Mouse (Mus musculus): ENCODE data around the gene Prlr.

Gene Prlr

GRCm38 (mm10) chr15:10228636-10229035 is 51.6 kb downstream of the Prlr start:
- in situ Hi-C loops (cut with MboI; ENCODE audit: low sequenced_read_pairs), result no loop called here

GRCm38 (mm10) chr15:10235977-10236376 is 58.9 kb downstream of the Prlr start:
- in situ Hi-C loops (cut with MboI; ENCODE audit: low sequenced_read_pairs), result no loop called here

DNA sequence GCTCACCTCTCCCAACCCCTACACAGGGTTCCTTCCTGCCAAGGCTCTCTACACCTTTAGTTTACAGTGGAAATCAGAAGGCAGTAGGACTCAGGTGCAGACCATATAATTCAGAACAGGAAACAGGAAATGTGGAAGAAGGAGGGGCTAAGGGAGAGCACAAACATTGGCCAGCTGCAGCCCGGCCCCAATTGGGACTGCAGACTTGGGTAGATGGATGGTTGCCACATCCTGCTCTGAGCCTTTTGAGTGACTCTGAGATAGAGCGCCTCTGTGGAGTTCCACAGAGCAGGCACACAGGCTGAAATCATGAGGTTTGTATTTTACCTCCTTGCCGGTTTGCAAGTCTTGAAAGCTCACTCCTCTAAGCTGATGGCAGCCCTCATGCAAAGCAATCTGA is 59.8 kb downstream of the Prlr start:
- in situ Hi-C loops (cut with MboI; ENCODE audit: low sequenced_read_pairs), result no loop called here

GRCm38 (mm10) chr15:10238454-10238853 is 61.4 kb downstream of the Prlr start:
- in situ Hi-C loops (cut with MboI; ENCODE audit: low sequenced_read_pairs), result no loop called here

- in situ Hi-C loops (cut with MboI; ENCODE audit: low sequenced_read_pairs), result no loop called here
These were observed 63.3 kb downstream of the Prlr start for GRCm38 (mm10) chr15:10240228-10240795.

DNA sequence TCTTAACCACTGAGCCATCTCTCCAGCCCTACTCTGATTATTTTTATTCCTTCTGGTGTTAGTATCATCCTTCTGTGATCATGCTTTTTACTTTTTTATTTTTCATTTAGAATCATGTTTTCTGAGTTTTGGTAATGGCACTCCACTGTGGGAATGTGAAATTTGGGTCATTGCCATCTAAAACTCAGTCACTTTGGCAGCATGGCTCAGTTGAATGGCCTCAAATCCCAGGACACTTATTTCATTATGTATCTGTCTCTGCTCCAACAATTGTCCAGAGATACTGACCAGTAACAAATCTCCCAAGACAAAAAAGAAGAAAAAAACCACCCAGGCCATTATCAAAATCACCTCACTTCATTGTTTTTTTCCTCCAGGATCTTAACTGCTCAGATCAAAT is 65.2 kb downstream of the Prlr start:
- in situ Hi-C loops (cut with MboI; ENCODE audit: low sequenced_read_pairs), result no loop called here

DNA sequence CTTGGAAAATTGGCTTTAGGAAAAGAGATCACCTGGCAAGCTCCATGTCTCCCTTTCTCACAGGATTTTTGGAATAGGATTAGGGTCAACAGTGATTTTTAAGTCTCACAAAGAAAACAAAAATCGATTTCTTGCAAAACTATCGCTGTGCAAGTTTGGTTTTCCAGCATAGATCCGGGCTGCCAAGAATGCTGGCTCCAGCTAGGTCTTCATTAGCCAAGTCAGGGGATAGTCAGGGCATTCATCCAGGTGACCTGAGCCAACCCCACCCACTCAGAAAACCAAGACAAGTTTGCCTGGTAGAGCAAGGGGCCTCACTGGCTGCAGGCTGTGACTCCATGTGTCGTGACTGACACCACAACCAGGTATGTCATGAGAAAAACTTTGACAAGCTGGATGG is 72.2 kb downstream of the Prlr start:
- in situ Hi-C loops (cut with MboI; ENCODE audit: low sequenced_read_pairs), result no loop called here

DNA sequence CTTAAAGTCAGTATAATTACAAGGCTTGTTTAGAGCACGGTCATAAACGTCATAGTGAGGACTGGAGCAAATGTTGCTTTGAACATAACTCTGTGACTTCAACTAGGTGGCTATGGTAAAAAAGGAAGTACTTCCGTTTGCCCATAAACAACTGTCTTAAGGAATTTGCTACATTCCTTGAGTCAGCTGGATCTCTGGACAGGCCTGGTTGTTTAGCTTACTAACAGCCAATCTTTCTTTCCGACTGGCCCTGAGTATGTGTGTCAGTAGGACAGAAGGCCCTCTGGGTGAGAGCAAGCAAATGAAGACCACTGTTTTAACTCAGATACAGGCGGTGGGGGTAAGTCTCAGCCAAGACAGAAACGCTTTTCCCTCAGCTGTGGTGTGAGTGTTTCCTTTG is 73.7 kb downstream of the Prlr start:
- in situ Hi-C loops (cut with MboI; ENCODE audit: low sequenced_read_pairs), result no loop called here

DNA sequence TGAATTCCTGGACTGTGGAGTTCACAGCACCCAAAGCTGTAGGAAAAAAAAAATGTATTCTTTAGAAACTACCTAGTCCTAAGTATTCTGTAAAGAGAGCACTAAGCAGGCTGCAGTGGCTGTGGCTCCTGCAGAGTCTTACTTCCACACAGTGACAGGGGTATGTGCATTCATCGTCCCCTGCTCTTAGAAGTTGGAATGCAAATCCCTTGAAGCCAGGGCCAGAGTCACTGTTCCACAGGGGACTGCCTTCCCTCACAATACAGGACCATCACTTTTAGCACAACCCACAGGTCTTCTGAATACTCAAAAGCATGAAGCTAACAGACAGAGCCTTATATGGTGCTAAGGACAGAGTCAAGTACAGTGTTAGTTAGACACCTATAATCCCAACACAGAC is 75.5 kb downstream of the Prlr start:
- in situ Hi-C loops (cut with MboI; ENCODE audit: low sequenced_read_pairs), result no loop called here

- in situ Hi-C loops (cut with MboI; ENCODE audit: low sequenced_read_pairs), result no loop called here
These were observed 85.2 kb downstream of the Prlr start for GRCm38 (mm10) chr15:10262219-10262618.

- in situ Hi-C loops (cut with MboI; ENCODE audit: low sequenced_read_pairs), result no loop called here
These were observed 85.6 kb downstream of the Prlr start for GRCm38 (mm10) chr15:10262641-10263040.

DNA sequence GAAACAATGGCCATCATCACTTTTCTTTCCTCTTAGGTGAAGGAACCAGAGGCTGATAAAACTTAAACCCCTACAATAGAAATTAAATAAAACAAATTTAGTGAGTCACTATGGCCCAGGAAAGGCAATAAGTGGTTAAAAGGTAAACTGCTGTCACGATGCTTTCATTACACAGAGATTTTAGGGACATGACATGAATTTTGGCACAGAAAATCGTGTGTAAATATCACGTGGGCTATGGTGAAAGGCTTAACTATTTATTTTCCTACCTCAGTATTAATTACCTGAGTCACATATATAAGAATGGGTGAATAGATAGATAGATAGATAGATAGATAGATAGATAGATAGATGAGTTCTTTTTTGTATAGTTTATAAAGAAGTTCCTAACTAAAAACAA is 86.4 kb downstream of the Prlr start:
- in situ Hi-C loops (cut with MboI; ENCODE audit: low sequenced_read_pairs), result no loop called here

- in situ Hi-C loops (cut with MboI; ENCODE audit: low sequenced_read_pairs), result no loop called here
These were observed 87.8 kb downstream of the Prlr start for GRCm38 (mm10) chr15:10264885-10265284.

GRCm38 (mm10) chr15:10267251-10267650 is 90.2 kb downstream of the Prlr start:
- in situ Hi-C loops (cut with MboI; ENCODE audit: low sequenced_read_pairs), result no loop called here

DNA sequence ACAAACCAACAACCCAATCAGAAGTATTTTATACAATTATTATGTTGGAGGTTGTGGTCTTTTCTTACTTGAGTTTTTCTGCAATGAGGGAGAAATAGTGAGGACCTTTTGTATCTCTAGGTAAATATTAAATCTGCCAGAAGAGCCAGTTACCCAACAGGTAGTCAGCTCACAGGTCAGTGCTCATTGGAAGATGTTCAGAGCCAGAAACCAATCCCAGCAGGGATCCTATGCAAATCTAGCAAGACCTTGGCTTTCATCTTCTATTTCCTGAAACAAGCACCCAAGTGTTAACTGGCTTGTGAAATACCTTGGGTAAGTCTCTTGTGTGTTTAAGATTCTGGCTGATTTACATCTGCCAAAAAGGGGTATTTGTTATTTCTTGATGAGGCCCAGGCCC is 99.3 kb downstream of the Prlr start:
- in situ Hi-C loops (cut with MboI; ENCODE audit: low sequenced_read_pairs), result no loop called here

- in situ Hi-C loops (cut with MboI; ENCODE audit: low sequenced_read_pairs), result no loop called here
These were observed 100.4 kb downstream of the Prlr start for GRCm38 (mm10) chr15:10277461-10277860.

GRCm38 (mm10) chr15:10281546-10281945 is 104.5 kb downstream of the Prlr start:
- in situ Hi-C loops (cut with MboI; ENCODE audit: low sequenced_read_pairs), result no loop called here

DNA sequence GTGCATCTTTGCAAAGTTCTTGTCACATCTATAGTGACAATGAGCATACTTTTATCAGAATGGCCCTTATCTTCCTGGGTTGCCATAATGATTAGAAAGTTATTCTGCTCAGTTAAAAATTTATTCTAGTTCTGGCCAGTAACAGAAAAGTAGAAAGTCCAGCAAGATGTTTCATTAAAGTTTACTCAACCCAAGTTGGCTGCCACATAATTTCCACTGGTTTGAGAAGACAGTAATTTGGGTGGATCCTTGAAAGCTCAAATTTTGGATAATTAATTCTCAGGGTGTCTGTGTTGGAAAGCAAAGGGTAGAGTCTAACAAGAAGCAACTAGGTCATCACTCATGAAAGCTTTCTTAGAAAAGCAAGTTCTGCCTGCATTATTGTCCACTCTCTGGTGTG is 106.6 kb downstream of the Prlr start:
- in situ Hi-C loops (cut with MboI; ENCODE audit: low sequenced_read_pairs), result no loop called here

- in situ Hi-C loops (cut with MboI; ENCODE audit: low sequenced_read_pairs), result no loop called here
These were observed 119.5 kb downstream of the Prlr start for GRCm38 (mm10) chr15:10296570-10296969.

- in situ Hi-C loops (cut with MboI; ENCODE audit: low sequenced_read_pairs), result no loop called here
These were observed 121.0 kb downstream of the Prlr start for GRCm38 (mm10) chr15:10298058-10298457.

- in situ Hi-C loops (cut with MboI; ENCODE audit: low sequenced_read_pairs), result no loop called here
These were observed 122.4 kb downstream of the Prlr start for GRCm38 (mm10) chr15:10299467-10299866.

GRCm38 (mm10) chr15:10306461-10306860 is 129.4 kb downstream of the Prlr start:
- in situ Hi-C loops (cut with MboI; ENCODE audit: low sequenced_read_pairs), result no loop called here

- in situ Hi-C loops (cut with MboI; ENCODE audit: low sequenced_read_pairs), result loop anchor here (10.0 kb wide), 1 partner anchor 857 kb away; no protein-coding TSS in a partner anchor
These were observed 134.8 kb downstream of the Prlr start for GRCm38 (mm10) chr15:10311826-10312225.
